Mouse (Mus musculus) myocyte (in vitro differentiated cells): ENCODE measurements around the gene Lrrc42. TPM values are rescaled to one million over a fixed set of nuclear protein-coding genes. Genes with fewer than 3 reads are reported as not detected.

Experiments used
- H3K27me3 ChIP-seq: one replicate; pipeline ENCODE4 v1.6.1; 2011; ENCODE audit not compliant: control insufficient read depth, insufficient read depth, insufficient read length
- H3K36me3 ChIP-seq: one replicate; pipeline ENCODE4 v1.6.1; 2011; ENCODE audit not compliant: control insufficient read depth, insufficient read depth
- H3K4me2 ChIP-seq: one replicate; pipeline ENCODE4 v1.6.1; 2011; ENCODE audit warnings: low read depth, control low read depth
- H3K4me3 ChIP-seq: one replicate; pipeline ENCODE4 v1.5.1; 2011; ENCODE audit warnings: mild to moderate bottlenecking, control low read depth, moderate library complexity
- H3K79me2 ChIP-seq: one replicate; pipeline ENCODE4 v1.6.1; 2011; ENCODE audit not compliant: control insufficient read depth, insufficient read depth
- H3ac ChIP-seq: one replicate; pipeline ENCODE4 v1.6.1; 2011; ENCODE audit not compliant: control insufficient read depth, insufficient read length
- CEBPB ChIP-seq: IDR thresholded peaks from 2 replicates; pipeline ENCODE4 v1.6.1; 2011; ENCODE audit warnings: mild to moderate bottlenecking, moderate library complexity; ENCODE audit not compliant: poor library complexity, insufficient read depth, severe bottlenecking
- E2F4 ChIP-seq: IDR thresholded peaks from one replicate; pipeline ENCODE4 v1.6.1; 2011; ENCODE audit warnings: mild to moderate bottlenecking, control low read depth, moderate library complexity; ENCODE audit not compliant: insufficient read depth
- MAX ChIP-seq: IDR thresholded peaks from one replicate; pipeline ENCODE4 v1.6.1; 2011; ENCODE audit warnings: low read depth, mild to moderate bottlenecking, control low read depth
- MYOD1 ChIP-seq, 3 experiments: IDR thresholded peaks; one replicate each; pipeline ENCODE4 v1.6.1; 2011; ENCODE audit warnings: control low read depth in 2 of 3, low read depth in 2 of 3, mild to moderate bottlenecking in 2 of 3, moderate library complexity in 1 of 3; ENCODE audit not compliant: insufficient read length in 2 of 3, control insufficient read depth in 1 of 3
- MYOG ChIP-seq, 3 experiments: IDR thresholded peaks; one replicate each; pipeline ENCODE4 v1.6.1; 2011; ENCODE audit warnings: control low read depth in 2 of 3, low read depth in 2 of 3, mild to moderate bottlenecking in 2 of 3; ENCODE audit not compliant: insufficient read length in 2 of 3, control insufficient read depth in 1 of 3, insufficient read depth in 1 of 3
- POLR2A ChIP-seq: IDR thresholded peaks from one replicate; pipeline ENCODE4 v1.6.1; 2011; ENCODE audit warnings: low read depth, mild to moderate bottlenecking, control low read depth, moderate library complexity; ENCODE audit not compliant: insufficient read length
- POLR2AphosphoS2 ChIP-seq: IDR thresholded peaks from one replicate; pipeline ENCODE4 v1.6.1; 2011; ENCODE audit warnings: low read depth, control low read depth; ENCODE audit not compliant: insufficient read length
- REST ChIP-seq: IDR thresholded peaks from one replicate; pipeline ENCODE4 v1.6.1; 2011; ENCODE audit warnings: mild to moderate bottlenecking, control low read depth, moderate library complexity; ENCODE audit not compliant: insufficient read depth, insufficient read length
- SRF ChIP-seq: IDR thresholded peaks from one replicate; pipeline ENCODE4 v1.6.1; 2011; ENCODE audit warnings: low read depth; ENCODE audit not compliant: control insufficient read depth, insufficient read length
- TCF12 ChIP-seq: IDR thresholded peaks from one replicate; pipeline ENCODE4 v1.6.1; 2011; ENCODE audit warnings: mild to moderate bottlenecking, control low read depth; ENCODE audit not compliant: poor library complexity, insufficient read depth, severe bottlenecking
- TCF3 ChIP-seq: IDR thresholded peaks from one replicate; pipeline ENCODE4 v1.6.1; 2011; ENCODE audit warnings: low read depth, control low read depth; ENCODE audit not compliant: insufficient read length
- USF1 ChIP-seq: IDR thresholded peaks from one replicate; pipeline ENCODE4 v1.6.1; 2011; ENCODE audit warnings: low read depth, mild to moderate bottlenecking, control low read depth, moderate library complexity
- polyA plus RNA-seq: library from polyadenylated mRNA; unstranded; fragments of >200 nt; fragmentation: generic; extraction: Trizol; gene quantifications from one replicate; pipeline ENCODE4 v1.2.1, GENCODE M21; 2012; ENCODE audit warnings: missing spikeins

Gene Lrrc42
- polyA plus RNA-seq, 1 experiment, result 31.2 TPM

GRCm38 (mm10) chr4:107299779-107300340 is 46.5 kb upstream of the Lrrc42 start:
- H3K79me2 ChIP-seq, result no peaks in the 10 kb centered on the region
- TF ChIP-seq POLR2A (no peak), MYOD1 (IDR thresholded peaks at IDR 0.05; ENCODE audit: control insufficient read depth in 1 of 3, insufficient read length in 2 of 3, low read depth in 2 of 3) (no peak), USF1 (no peak), POLR2AphosphoS2 (no peak), E2F4 (no peak), SRF (no peak), TCF12 (no peak), MAX (no peak), TCF3 (no peak), REST (no peak), CEBPB (no peak)
- no peak overlapping the region for H3K4me3 ChIP-seq
- no peaks in the 10 kb centered on the region for H3K36me3 ChIP-seq
- no peak overlapping the region for H3ac ChIP-seq
- H3K27me3 ChIP-seq, result peaks cover 29% of the 10 kb centered on the region
- peak overlapping the region; percentile 16 for H3K4me2 ChIP-seq

DNA sequence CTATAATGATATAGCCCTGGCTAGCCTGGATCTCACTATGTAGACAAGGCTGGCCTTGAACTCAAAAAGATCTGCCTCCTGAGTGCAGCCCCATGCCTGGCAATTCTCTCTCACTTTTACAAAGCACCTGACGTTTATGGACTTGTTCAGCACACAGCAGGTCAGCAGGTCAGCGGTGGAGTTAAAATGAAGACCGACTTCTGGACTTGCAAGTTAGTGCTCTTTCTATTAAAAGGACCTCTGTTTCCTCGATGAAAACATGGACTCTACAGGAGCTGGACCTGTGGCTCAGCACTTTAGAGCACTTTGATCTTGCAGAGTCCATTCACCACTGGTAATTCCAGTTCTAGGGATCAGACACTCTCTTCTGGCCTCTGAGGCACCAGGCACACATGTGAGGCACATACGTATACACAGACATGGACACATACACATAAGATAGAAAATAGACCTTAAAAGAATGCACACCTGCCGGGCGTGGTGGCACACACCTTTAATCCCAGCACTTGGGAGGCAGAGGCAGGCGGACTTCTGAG is 44.8 kb upstream of the Lrrc42 start:
- no peaks in the 10 kb centered on the region for H3K36me3 ChIP-seq
- no peak overlapping the region for H3K4me2 ChIP-seq
- H3K79me2 ChIP-seq, result no peaks in the 10 kb centered on the region
- peaks cover 35% of the 10 kb centered on the region for H3K27me3 ChIP-seq
- no peak for TF ChIP-seq POLR2A
- TF ChIP-seq CEBPB, result no peak
- TF ChIP-seq SRF, result no peak
- TF ChIP-seq POLR2AphosphoS2, result no peak
- TF ChIP-seq USF1, result no peak
- no peak for TF ChIP-seq TCF12
- no peak for TF ChIP-seq MAX
- no peak for TF ChIP-seq E2F4
- no peak for TF ChIP-seq TCF3
- no peak for TF ChIP-seq MYOD1 (IDR thresholded peaks at IDR 0.05; ENCODE audit: control insufficient read depth in 1 of 3, insufficient read length in 2 of 3, low read depth in 2 of 3)
- no peak overlapping the region for H3K4me3 ChIP-seq
- H3ac ChIP-seq, result no peak overlapping the region

DNA sequence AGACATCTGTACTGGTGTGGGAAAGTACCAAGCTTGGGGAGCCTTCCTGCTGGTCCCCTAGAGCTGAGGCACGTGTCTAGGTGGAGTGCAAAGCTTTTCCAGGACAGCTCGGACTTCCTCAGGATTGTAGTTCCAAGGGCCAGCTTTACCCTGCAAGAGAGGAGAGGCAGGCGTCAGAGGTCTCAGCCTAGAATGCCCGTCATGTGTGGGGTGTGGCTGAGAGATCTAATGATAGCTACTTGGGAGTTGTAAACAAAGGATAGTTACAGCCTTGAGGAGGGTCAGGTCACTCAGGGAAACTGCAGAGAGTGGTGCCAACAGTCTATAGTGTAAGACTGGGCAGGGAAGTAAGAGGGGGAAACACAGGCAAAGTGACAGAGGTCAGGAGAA is 38.9 kb upstream of the Lrrc42 start:
- no peak overlapping the region for H3K4me3 ChIP-seq
- H3ac ChIP-seq, result no peak overlapping the region
- no peak overlapping the region for H3K4me2 ChIP-seq
- H3K79me2 ChIP-seq, result no peaks in the 10 kb centered on the region
- TF ChIP-seq E2F4 (no peak), POLR2AphosphoS2 (no peak), MYOD1 (IDR thresholded peaks at IDR 0.05; ENCODE audit: control insufficient read depth in 1 of 3, insufficient read length in 2 of 3, low read depth in 2 of 3) (no peak), USF1 (no peak), TCF3 (no peak), MYOG (IDR thresholded peaks at IDR 0.05; ENCODE audit: control insufficient read depth in 1 of 3, insufficient read depth in 1 of 3, insufficient read length in 2 of 3, low read depth in 2 of 3) (no peak), CEBPB (no peak), REST (no peak), TCF12 (no peak), SRF (no peak), MAX (no peak), POLR2A (no peak)
- H3K27me3 ChIP-seq, result peaks cover 30% of the 10 kb centered on the region
- no peaks in the 10 kb centered on the region for H3K36me3 ChIP-seq

DNA sequence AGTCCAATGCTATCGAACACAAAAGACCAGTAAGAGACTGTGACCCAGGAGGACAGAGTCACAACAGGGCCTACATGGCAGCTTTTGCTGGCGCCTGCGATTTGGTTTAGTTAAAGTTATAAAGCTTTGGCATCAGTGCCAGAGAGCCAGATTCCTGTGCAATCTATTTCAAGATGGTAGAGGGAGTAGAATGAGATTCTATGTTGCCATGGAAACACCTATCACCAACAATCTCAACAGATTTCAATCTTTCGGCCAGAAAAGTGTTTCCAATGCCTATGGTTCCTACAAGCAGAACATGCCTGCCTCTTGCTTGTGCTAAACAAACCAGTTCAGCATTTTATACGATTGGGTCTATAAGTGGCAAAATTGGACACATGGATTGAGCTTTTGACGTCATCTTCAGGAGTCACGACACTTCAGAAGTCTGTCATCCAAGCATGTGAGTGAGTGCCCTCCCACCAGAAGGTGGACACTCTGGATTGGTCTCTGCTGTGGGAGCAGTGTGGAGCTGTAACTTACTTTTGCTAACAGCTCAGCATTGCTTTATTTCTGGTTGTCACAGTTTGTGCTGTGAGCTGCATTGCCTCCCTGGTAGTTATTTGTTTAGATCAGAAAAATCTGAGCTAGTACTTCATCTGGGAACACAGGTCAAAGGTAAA is 38.4 kb upstream of the Lrrc42 start:
- H3K27me3 ChIP-seq, result peaks cover 24% of the 10 kb centered on the region
- H3K36me3 ChIP-seq, result no peaks in the 10 kb centered on the region
- no peak overlapping the region for H3K4me3 ChIP-seq
- H3ac ChIP-seq, result no peak overlapping the region
- no peak for TF ChIP-seq TCF3
- TF ChIP-seq POLR2AphosphoS2, result no peak
- TF ChIP-seq TCF12, result no peak
- TF ChIP-seq CEBPB, result no peak
- no peak for TF ChIP-seq MYOG (IDR thresholded peaks at IDR 0.05; ENCODE audit: control insufficient read depth in 1 of 3, insufficient read depth in 1 of 3, insufficient read length in 2 of 3, low read depth in 2 of 3)
- no peak for TF ChIP-seq E2F4
- TF ChIP-seq MYOD1 (IDR thresholded peaks at IDR 0.05; ENCODE audit: control insufficient read depth in 1 of 3, insufficient read length in 2 of 3, low read depth in 2 of 3), result no peak
- no peak for TF ChIP-seq MAX
- no peak for TF ChIP-seq USF1
- TF ChIP-seq SRF, result no peak
- TF ChIP-seq POLR2A, result no peak
- TF ChIP-seq REST, result no peak
- H3K4me2 ChIP-seq, result no peak overlapping the region
- H3K79me2 ChIP-seq, result no peaks in the 10 kb centered on the region
